Mouse (Mus musculus): ENCODE measurements around the gene Asb14. TPM values are rescaled to one million over a fixed set of nuclear protein-coding genes. Genes with fewer than 3 reads are reported as not detected.

Gene Asb14
- polyA plus RNA-seq, 1 experiment = not detected

GRCm38 (mm10) chr14:26960518-26960917 lies 66.2 kb downstream of the Asb14 start:
- DNase-seq (ENCODE audit: low spot score) = no peak

Other genes with a start within 250 kb of the Asb14 start
- gene Pde12, start 224.7 kb upstream of the Asb14 start, polyA plus RNA-seq (2012; rRNA removed) = 3.8 and 4.3 TPM in 2 replicates
- 0.01 and 0.04 TPM in 2 replicates for gene Dnah12, start 201.3 kb upstream of the Asb14 start, polyA plus RNA-seq (2012; rRNA removed)
- gene Appl1, start 76.7 kb downstream of the Asb14 start, polyA plus RNA-seq (2012; rRNA removed) = 14.3 and 15.6 TPM in 2 replicates
- gene Hesx1, start 99.9 kb downstream of the Asb14 start, polyA plus RNA-seq (2012; rRNA removed) = 0.15 and 0.21 TPM in 2 replicates
- gene Il17rd, start 144.4 kb downstream of the Asb14 start, polyA plus RNA-seq (2012; rRNA removed) = 6.3 and 7.1 TPM in 2 replicates
- gene Arhgef3, start 220.3 kb downstream of the Asb14 start, polyA plus RNA-seq (2012; rRNA removed) = 30.4 and 36.6 TPM in 2 replicates